Mouse (Mus musculus) kidney, adult 18-20 months (tissue): Measurements from ENCODE around the gene Dtx4.
"Not testable (repeated sequence)": the region's sequence is repeated elsewhere in the genome, so short reads cannot be mapped to it uniquely, and the experiment has no call there.

Source experiments
- DNase-seq: peaks from one replicate; pipeline ENCODE4 v3.0.0; 2021

The Dtx4 gene

GRCm38 (mm10) chr19:12501370-12502347 lies at the start of gene Dtx4:
Dtx4 (minus strand) TSS chr19:12501454.
- peak; percentile 97 for DNase-seq

- peak; percentile 17 for DNase-seq
These were observed 49.0 kb upstream of the Dtx4 start for GRCm38 (mm10) chr19:12550005-12550942.

GRCm38 (mm10) chr19:12549166-12549565 lies 47.9 kb upstream of the Dtx4 start:
- DNase-seq = peak; percentile 14

GRCm38 (mm10) chr19:12545440-12545839 lies 44.2 kb upstream of the Dtx4 start, which contains the start of gene Fam111a:
Fam111a (plus strand) TSS chr19:12545740.
- not testable (repeated sequence) for DNase-seq

GRCm38 (mm10) chr19:12541644-12542043 lies 40.4 kb upstream of the Dtx4 start:
- no peak for DNase-seq

- no peak for DNase-seq
These were observed 39.5 kb upstream of the Dtx4 start for GRCm38 (mm10) chr19:12540727-12541126.

- DNase-seq = no peak
These were observed 38.7 kb upstream of the Dtx4 start for GRCm38 (mm10) chr19:12539975-12540374.

- no peak for DNase-seq
These were observed 35.9 kb upstream of the Dtx4 start for GRCm38 (mm10) chr19:12537168-12537567.

- DNase-seq = no peak
These were observed 22.1 kb upstream of the Dtx4 start for GRCm38 (mm10) chr19:12523377-12523776.

- no peak for DNase-seq
These were observed 17.3 kb upstream of the Dtx4 start for GRCm38 (mm10) chr19:12518541-12518890.

- DNase-seq = peak; percentile 68
These were observed 16.7 kb upstream of the Dtx4 start for GRCm38 (mm10) chr19:12517671-12518540.

GRCm38 (mm10) chr19:12514621-12515020 lies 13.4 kb upstream of the Dtx4 start:
- no peak for DNase-seq

- DNase-seq = no peak
These were observed 1.5 kb upstream of the Dtx4 start for GRCm38 (mm10) chr19:12502756-12503155.

GRCm38 (mm10) chr19:12500881-12501311 lies 358 bp downstream of the Dtx4 start:
- peak; percentile 57 for DNase-seq

GRCm38 (mm10) chr19:12500124-12500523 lies 1.1 kb downstream of the Dtx4 start:
- no peak for DNase-seq

GRCm38 (mm10) chr19:12499485-12499884 lies 1.8 kb downstream of the Dtx4 start:
- DNase-seq = no peak

- DNase-seq = no peak
These were observed 2.3 kb downstream of the Dtx4 start for GRCm38 (mm10) chr19:12498941-12499340.

- DNase-seq = no peak
These were observed 2.9 kb downstream of the Dtx4 start for GRCm38 (mm10) chr19:12498321-12498720.

GRCm38 (mm10) chr19:12497909-12498308 lies 3.3 kb downstream of the Dtx4 start:
- DNase-seq = no peak

- DNase-seq = no peak
These were observed 5.0 kb downstream of the Dtx4 start for GRCm38 (mm10) chr19:12496241-12496640.

- DNase-seq = no peak
These were observed 6.2 kb downstream of the Dtx4 start for GRCm38 (mm10) chr19:12494972-12495535.

- no peak for DNase-seq
These were observed 7.1 kb downstream of the Dtx4 start for GRCm38 (mm10) chr19:12494187-12494458.
